Mouse (Mus musculus) forebrain, embryonic 14.5 days (tissue): ENCODE data around the gene Gart. TPM values are rescaled to one million over a fixed set of nuclear protein-coding genes. Genes with fewer than 3 reads are reported as not detected.

Experiments used
- ATAC-seq: fragments of 200-750 bp; cut with Nextera tagmentation; 2 replicates; pipeline ENCODE4 v1.8.0; 2017; ENCODE audit warnings: mild to moderate bottlenecking, moderate library complexity
- DNase-seq: peaks from one replicate; pipeline ENCODE4 v3.0.0-alpha.2; 2015; ENCODE audit warnings: low spot score
- H3K27ac ChIP-seq: fragments of 300-500 bp; sonication (generic); 2 replicates; pipeline ENCODE4 v1.5.1; 2014; ENCODE audit warnings: low read depth, mild to moderate bottlenecking, control low read depth, low read length, moderate library complexity
- H3K27me3 ChIP-seq: fragments of 300-500 bp; sonication (generic); replicated peaks from 2 replicates; pipeline ENCODE4 v1.6.1; 2014; ENCODE audit warnings: low read length, control low read depth, mixed read lengths; ENCODE audit not compliant: control insufficient read depth, insufficient read depth
- H3K36me3 ChIP-seq: fragments of 300-500 bp; sonication (generic); 2 replicates; pipeline ENCODE4 v1.6.1; 2014; ENCODE audit warnings: low read length, control low read depth; ENCODE audit not compliant: control insufficient read depth, insufficient read depth
- H3K4me1 ChIP-seq: fragments of 300-500 bp; sonication (generic); 2 replicates; pipeline ENCODE4 v1.6.1; 2014; ENCODE audit warnings: antibody characterized with exemption, low read length, control low read depth; ENCODE audit not compliant: control insufficient read depth, insufficient read depth
- H3K4me2 ChIP-seq: fragments of 300-500 bp; sonication (generic); 2 replicates; pipeline ENCODE4 v1.6.1; 2014; ENCODE audit warnings: mild to moderate bottlenecking, control low read depth, low read length
- H3K4me3 ChIP-seq: fragments of 300-500 bp; sonication (generic); 2 replicates; pipeline ENCODE4 v1.5.1; 2014; ENCODE audit warnings: low read depth, low read length, control low read depth
- H3K9ac ChIP-seq: fragments of 300-500 bp; sonication (generic); 2 replicates; pipeline ENCODE4 v1.6.1; 2014; ENCODE audit warnings: mild to moderate bottlenecking, low read length, control low read depth, moderate library complexity
- H3K9me3 ChIP-seq: fragments of 300-500 bp; sonication (generic); replicated peaks from 2 replicates; pipeline ENCODE4 v1.6.1; 2016; ENCODE audit warnings: low read length, control low read depth, mixed read lengths; ENCODE audit not compliant: control insufficient read depth
- WGBS: fragments of 180-500 bp; shearing (Covaris S2); extraction: QIAGEN DNeasy Blood & Tissue Kit; methylation state at CpG from one replicate; pipeline ENCODE4 v1.1.7; 2014; 5-methylcytosine and 5-hydroxymethylcytosine counted together
- polyA plus RNA-seq: library from polyadenylated mRNA; unstranded; fragments of >200 nt; fragmentation: Nextera tagmentation; extraction: Ambion mirVana; gene quantifications from 2 replicates; pipeline ENCODE4 v1.2.1, GENCODE M21; 2014

Gart gene
- polyA plus RNA-seq, 1 experiment from 2014 or later = 64.9 TPM

DNA sequence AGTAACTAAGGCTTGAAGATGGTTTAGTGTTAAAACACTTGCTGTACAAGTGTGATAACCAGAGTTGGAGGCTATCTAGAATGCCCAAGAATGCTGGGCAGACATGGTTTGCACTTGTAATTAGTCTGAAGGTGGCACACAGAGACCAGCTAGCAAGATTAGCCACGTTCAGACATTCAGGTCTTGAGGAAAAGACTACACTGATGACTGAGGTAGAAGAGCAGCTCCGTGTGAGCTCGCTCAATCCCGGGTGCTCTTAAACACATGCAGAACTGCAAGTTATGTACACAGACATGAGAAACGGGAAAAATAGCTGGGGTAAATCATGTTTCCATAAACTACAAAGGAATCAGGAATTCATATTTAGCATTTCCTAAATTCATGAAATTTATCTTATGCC is 33.9 kb upstream of the Gart start:
- no peaks in the 10 kb centered on the region for H3K4me1 ChIP-seq
- 85% methylated on average over 5 of the region's 5 CpGs for WGBS
- no peak overlapping the region for H3K27ac ChIP-seq
- H3K9me3 ChIP-seq = no peaks in the 10 kb centered on the region
- H3K36me3 ChIP-seq = peaks cover 90% of the 10 kb centered on the region
- no peak overlapping the region for H3K4me2 ChIP-seq
- H3K9ac ChIP-seq = no peak overlapping the region
- ATAC-seq (no peak), DNase-seq (no peak)
- H3K4me3 ChIP-seq = no peak overlapping the region
- no peaks in the 10 kb centered on the region for H3K27me3 ChIP-seq

DNA sequence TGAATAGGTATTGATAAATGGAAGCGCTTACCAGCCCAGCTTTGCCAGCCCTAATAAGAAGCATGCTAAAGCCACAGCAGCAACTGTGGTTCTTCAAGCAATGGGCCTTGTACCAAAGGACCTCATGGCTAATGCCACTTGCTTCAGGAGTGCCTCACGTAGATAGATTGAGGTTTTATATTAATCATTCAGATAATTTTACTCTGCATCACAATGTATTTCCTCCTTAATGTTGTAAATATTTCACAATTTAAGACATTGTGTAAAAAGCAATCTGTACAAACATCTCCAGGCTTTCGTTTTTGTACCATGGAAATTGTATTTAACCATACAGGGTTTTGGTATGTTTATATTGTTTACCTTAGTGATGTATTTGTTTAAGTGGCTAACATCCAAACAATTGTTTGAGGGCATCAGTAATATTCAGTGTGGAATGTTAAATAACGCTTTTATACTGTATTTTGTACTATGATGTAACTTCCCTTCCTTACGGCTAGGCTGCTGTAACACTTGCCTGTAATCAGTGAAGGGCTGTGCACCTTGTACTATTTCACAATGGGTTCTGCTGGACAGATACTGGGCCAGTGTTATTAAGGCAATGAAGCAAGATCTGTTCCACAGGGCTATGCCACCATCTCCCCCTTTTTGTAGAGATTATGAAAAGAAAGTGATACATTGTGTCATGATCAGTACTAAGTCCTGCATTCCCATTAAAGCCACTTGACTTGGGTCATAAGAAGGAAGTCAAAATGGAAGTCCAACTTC is 31.6 kb upstream of the Gart start:
- DNase-seq = no peak
- no peaks in the 10 kb centered on the region for H3K4me1 ChIP-seq
- peaks cover 86% of the 10 kb centered on the region for H3K36me3 ChIP-seq

DNA sequence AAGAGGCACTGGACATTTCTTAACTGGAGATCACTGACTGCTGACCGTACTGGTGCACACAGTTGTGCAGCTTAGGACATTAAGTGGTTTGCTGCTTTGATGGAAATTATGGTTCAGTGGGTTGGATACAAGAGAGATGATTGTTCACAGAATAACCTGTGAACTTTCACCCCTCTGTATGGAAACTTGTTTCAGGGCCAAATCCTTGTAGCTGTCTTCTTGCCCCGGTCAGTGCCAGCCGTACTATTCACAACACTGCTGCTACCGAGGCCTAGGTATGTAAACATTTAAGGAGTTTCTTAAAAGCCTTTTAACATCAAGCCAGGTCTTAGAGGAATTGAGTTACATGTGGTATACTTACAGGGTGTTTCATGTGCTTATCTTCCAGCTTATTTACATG is 27.7 kb upstream of the Gart start:
- Histone ChIP-seq H3K4me2 (no peak overlapping the region), H3K4me3 (no peak overlapping the region), H3K4me1 (no peaks in the 10 kb centered on the region), H3K9ac (no peak overlapping the region), H3K36me3 (peaks cover 90% of the 10 kb centered on the region), H3K27me3 (no peaks in the 10 kb centered on the region), H3K27ac (no peak overlapping the region), H3K9me3 (no peaks in the 10 kb centered on the region)
- 84% methylated on average over 4 of the region's 4 CpGs for WGBS
- no peak for ATAC-seq
- no peak for DNase-seq

More for the DNA sequence above, 31.6 kb upstream of the Gart start:
- WGBS = 91% methylated on average over 5 of the region's 5 CpGs
- Histone ChIP-seq H3K27me3 (no peaks in the 10 kb centered on the region), H3K9me3 (no peaks in the 10 kb centered on the region), H3K27ac (no peak overlapping the region), H3K4me2 (no peak overlapping the region), H3K4me3 (no peak overlapping the region), H3K9ac (no peak overlapping the region)
- no peak for ATAC-seq

DNA sequence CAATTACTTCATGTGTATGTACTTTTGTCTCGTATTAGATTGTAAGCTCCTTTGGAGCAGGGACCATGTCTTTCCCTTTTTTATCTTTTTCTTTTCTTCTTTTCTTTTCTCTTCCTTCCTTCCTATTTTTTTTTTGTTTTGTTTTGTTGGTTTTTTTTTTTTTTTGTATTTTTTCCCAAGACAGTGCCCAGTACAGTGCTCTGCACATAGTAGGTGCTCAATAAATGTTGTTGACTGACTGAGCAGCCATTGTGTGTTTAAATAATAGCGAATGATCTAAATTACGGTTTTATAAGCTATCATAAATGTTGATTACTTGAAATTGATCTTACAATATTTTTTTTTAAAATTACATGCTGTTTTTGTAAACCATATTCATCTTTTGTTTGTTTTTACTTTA is 17.0 kb upstream of the Gart start:
- Histone ChIP-seq H3K4me2 (no peak overlapping the region), H3K9ac (no peak overlapping the region), H3K27ac (no peak overlapping the region), H3K36me3 (peaks cover 88% of the 10 kb centered on the region), H3K4me1 (0 out of 2 replicates have a peak, but pooled peaks cover 2% of the 10 kb centered on the region), H3K4me3 (no peak overlapping the region), H3K27me3 (no peaks in the 10 kb centered on the region), H3K9me3 (no peaks in the 10 kb centered on the region)
- no peak for DNase-seq
- ATAC-seq = no peak
- whole genome bisulfite sequencing = 97% methylated on average over 3 of the region's 3 CpGs

DNA sequence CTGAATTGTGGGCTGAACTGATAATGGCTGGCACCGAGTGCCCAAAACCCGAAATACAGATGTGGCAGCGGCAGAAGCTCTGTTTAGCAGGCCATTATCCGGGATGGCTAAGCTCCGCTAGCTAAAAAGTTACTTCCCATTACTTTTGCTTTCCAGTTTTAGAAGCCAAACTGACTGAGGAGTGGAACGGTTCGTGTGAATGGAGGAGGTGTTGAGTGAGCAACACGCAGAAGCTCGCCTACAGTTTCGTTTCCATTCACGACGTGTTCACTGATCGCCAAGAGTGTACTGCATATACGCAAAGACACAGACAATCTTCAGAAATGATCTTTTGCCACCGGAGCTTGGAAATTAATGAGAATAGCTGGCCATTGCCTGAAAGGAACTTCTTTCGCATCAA is 15.6 kb upstream of the Gart start:
- no peak overlapping the region for H3K4me3 ChIP-seq
- H3K9ac ChIP-seq = no peak overlapping the region
- H3K4me1 ChIP-seq = 0 out of 2 replicates have a peak, but pooled peaks cover 2% of the 10 kb centered on the region
- ATAC-seq (no peak), DNase-seq (no peak)
- no peak overlapping the region for H3K4me2 ChIP-seq
- no peak overlapping the region for H3K27ac ChIP-seq
- peaks cover 92% of the 10 kb centered on the region for H3K36me3 ChIP-seq
- no peaks in the 10 kb centered on the region for H3K27me3 ChIP-seq
- WGBS = 93% methylated on average over 16 of the region's 16 CpGs
- no peaks in the 10 kb centered on the region for H3K9me3 ChIP-seq

DNA sequence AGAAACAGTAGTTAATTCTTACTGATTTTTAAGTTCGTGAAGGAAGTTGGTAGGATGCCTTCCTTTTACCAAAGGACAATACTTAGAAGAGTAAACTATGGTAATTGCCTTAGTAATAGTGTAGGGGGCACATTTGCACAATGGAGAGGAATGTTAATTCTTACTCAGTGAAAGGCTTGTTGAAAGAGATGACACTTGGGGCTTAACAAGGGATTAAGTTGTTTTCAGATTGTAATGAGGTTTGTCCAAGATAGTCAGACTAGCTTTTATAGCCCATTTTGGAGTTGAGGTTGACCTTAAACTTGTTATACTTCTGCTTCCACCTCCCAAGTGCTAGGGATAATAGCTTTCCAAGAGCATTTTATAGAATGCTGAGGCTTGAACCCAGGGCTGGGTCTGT is 14.6 kb upstream of the Gart start:
- no peak overlapping the region for H3K27ac ChIP-seq
- no peak for DNase-seq
- 22% methylated on average over 1 of the region's 1 CpGs for WGBS
- H3K4me1 ChIP-seq = 0 out of 2 replicates have a peak, but pooled peaks cover 2% of the 10 kb centered on the region
- H3K4me3 ChIP-seq = no peak overlapping the region
- no peak for ATAC-seq
- H3K9ac ChIP-seq = no peak overlapping the region
- no peaks in the 10 kb centered on the region for H3K27me3 ChIP-seq
- no peaks in the 10 kb centered on the region for H3K9me3 ChIP-seq
- peaks cover 92% of the 10 kb centered on the region for H3K36me3 ChIP-seq
- no peak overlapping the region for H3K4me2 ChIP-seq

DNA sequence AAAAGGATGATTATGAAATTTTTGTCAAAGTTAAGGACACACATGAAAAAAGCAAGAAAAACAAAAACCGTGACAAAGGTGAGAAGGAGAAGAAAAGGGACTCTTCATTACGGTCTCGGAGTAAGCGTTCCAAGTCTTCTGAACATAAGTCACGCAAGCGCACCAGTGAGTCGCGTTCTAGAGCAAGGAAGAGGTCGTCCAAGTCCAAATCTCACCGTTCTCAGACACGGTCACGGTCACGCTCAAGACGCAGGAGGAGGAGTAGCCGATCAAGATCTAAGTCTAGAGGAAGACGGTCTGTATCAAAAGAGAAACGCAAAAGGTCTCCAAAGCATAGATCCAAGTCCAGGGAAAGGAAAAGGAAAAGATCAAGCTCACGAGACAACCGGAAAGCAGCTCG is 13.0 kb upstream of the Gart start:
- H3K36me3 ChIP-seq = peaks cover 92% of the 10 kb centered on the region
- WGBS = 98% methylated on average over 20 of the region's 20 CpGs
- no peaks in the 10 kb centered on the region for H3K27me3 ChIP-seq
- ATAC-seq (no peak), DNase-seq (no peak)
- 0 out of 2 replicates have a peak, but pooled peaks cover 2% of the 10 kb centered on the region for H3K4me1 ChIP-seq
- no peak overlapping the region for H3K4me3 ChIP-seq
- no peak overlapping the region for H3K27ac ChIP-seq
- no peak overlapping the region for H3K4me2 ChIP-seq
- H3K9ac ChIP-seq = no peak overlapping the region
- no peaks in the 10 kb centered on the region for H3K9me3 ChIP-seq

DNA sequence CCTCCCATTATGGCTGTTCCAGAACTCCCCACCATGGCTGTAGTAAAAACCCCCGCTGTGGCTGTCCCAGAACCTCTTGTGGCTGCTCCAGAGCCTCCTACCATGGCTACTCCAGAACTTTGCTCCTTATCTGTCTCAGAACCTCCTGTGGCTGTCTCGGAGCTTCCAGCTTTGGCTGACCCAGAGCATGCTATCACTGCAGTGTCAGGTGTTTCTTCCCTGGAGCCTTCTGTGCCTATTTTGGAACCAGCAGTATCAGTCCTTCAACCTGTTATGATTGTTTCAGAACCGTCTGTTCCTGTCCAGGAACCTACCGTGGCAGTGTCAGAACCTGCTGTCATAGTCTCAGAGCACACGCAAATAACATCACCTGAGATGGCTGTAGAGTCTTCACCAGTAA is 11.7 kb upstream of the Gart start:
- no peaks in the 10 kb centered on the region for H3K9me3 ChIP-seq
- H3K4me1 ChIP-seq = 0 out of 2 replicates have a peak, but pooled peaks cover 2% of the 10 kb centered on the region
- H3K27me3 ChIP-seq = no peaks in the 10 kb centered on the region
- H3K4me3 ChIP-seq = no peak overlapping the region
- no peak overlapping the region for H3K27ac ChIP-seq
- ATAC-seq (no peak), DNase-seq (no peak)
- H3K9ac ChIP-seq = no peak overlapping the region
- 96% methylated on average over 5 of the region's 5 CpGs for WGBS
- peaks cover 94% of the 10 kb centered on the region for H3K36me3 ChIP-seq
- no peak overlapping the region for H3K4me2 ChIP-seq

DNA sequence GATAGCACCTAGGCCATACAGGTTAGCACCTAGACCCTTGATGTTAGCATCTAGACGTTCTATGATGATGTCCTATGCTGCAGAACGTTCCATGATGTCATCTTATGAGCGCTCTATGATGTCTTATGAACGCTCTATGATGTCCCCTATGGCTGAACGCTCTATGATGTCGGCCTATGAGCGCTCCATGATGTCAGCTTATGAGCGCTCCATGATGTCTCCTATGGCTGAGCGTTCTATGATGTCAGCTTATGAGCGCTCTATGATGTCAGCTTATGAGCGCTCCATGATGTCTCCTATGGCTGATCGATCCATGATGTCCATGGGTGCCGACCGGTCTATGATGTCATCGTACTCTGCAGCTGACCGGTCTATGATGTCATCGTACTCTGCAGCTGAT is 10.5 kb upstream of the Gart start:
- Histone ChIP-seq H3K27ac (no peak overlapping the region), H3K36me3 (peaks cover 91% of the 10 kb centered on the region), H3K4me2 (no peak overlapping the region), H3K4me3 (no peak overlapping the region), H3K9me3 (no peaks in the 10 kb centered on the region), H3K9ac (no peak overlapping the region), H3K27me3 (no peaks in the 10 kb centered on the region), H3K4me1 (0 out of 2 replicates have a peak, but pooled peaks cover 2% of the 10 kb centered on the region)
- DNase-seq (no peak), ATAC-seq (peak; percentile 26; the same call in 1 of the 2 replicates)
- 98% methylated on average over 17 of the region's 17 CpGs for WGBS
